Mouse (Mus musculus): ENCODE data around the gene Cd80.
"Not testable (repeated sequence)": the region's sequence is repeated elsewhere in the genome, so short reads cannot be mapped to it uniquely, and the experiment has no call there.

The Cd80 gene

DNA sequence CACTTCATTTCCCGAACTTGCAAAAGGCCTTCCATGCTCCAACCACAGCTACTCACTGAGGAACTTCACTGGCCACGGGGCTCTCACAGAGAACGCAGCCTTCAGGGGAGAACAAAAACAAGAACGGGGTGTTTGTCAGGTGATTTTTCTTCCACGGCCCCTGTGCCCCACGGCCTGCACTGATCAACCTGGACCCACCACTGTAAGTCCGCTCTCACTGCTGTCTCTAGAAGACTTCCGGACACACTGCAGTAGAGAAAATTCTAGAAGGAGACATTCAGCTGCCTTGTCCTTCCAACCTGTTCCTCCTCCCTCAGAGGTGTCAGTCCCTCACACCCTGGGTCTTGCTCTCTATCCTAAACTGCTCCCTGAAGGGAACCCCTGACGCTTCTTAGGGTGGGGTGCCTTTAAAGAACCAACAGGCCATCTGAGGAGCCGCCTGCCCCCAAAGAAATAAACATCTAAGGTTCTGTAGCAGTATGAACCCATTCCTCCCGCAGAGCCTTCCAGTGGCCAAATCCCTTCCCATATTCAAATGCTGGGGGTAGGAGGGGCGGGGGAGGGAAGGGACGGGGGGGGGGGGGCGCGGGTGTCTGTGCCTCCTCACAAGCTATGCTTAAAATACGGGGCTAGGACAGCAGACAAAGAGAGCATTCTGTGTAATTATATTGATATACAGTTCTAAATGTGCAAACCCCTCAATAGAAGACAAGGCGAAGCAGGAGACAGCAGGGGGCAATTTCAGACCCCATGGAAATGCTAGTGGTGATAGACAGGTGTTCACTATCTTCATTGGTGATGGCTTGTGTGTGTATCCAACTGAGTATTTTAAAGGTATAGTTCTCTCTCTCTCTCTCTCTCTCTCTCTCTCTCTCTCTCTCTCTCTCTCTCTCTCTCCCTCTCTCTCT lies at the start of gene Cd80:
Gene Cd80, plus strand, starts transcription at position 51 of the 908 bp plus-strand sequence.
- no peak for DNase-seq (ENCODE audit: low read depth)

DNA sequence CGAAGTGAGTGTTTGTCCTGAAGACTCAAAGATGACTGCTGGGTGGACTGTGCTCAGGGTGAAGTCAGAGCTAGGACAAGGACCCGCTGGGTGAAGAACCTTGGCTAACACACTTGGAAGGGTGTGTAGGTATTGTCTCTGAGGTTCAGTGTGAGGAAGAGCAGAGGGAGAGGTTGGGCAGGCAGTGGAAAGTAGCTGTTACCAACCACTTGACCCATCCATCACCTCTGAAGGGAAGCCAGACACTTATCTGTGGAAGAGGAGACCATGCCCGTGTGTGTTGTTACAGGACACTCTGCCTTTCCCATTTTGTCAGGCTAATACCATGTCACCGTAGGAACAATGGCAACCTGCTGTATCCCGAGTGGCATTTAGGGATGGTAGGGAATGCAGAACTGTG lies 49.1 kb upstream of the Cd80 start:
- DNase-seq (ENCODE audit: low read depth), result no peak

DNA sequence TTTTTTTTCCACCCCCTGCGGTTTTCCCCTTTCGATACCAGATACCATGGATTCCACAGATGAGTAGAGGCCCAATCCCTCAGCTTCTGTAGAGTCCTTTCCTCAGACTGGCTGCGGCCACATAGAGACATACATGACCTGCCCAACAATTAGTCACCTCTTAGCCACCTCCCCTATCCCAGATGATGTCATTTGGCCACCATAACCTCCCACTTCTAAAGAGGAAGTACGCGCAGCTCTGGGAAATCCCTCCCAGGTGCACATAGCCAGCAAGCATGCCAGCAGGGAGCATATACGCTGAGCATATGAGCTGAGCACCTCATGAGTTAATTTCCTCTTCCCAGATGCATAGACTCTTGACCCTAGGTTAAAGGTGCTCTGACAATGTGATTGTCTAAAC lies 48.7 kb upstream of the Cd80 start:
- DNase-seq (ENCODE audit: low read depth), result no peak

DNA sequence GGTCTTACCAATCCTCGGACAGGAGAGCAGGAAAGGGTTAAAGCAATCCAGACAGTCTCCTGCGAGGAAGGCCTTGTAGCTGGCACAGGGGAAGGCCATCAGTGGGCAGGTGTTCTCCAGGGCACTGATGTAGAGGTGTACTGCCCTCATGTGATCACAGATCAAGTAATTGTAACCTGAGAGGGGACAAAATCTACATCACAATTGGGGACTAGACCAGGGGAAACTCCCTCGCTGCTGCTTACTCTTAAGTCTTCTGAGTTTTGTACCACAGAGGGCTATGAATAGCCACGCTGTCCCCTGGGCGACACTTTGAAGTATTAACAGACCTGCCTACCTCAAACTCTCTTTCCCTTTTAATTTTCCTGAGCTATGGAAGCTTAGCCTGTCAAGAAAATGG lies 47.8 kb upstream of the Cd80 start:
- no peak for DNase-seq (ENCODE audit: low read depth)

DNA sequence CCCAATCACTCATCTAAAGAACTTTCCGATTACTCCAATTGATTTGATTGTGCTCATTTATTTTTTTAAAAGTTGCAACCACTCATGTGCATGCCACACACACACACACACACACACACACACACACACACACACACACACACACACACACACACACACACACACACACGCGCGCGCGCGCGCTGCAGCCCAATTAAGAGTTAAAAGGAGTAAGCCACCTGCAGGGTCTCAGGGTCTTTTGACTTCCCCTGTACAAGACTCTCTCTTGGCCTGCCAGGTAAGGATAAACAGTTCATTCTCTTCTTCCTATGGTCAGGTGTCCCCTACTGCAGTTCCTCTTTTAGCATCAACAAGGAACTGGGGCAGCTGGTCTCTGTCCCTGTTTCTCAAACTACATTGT lies 46.9 kb upstream of the Cd80 start:
- no peak for DNase-seq (ENCODE audit: low read depth)

DNA sequence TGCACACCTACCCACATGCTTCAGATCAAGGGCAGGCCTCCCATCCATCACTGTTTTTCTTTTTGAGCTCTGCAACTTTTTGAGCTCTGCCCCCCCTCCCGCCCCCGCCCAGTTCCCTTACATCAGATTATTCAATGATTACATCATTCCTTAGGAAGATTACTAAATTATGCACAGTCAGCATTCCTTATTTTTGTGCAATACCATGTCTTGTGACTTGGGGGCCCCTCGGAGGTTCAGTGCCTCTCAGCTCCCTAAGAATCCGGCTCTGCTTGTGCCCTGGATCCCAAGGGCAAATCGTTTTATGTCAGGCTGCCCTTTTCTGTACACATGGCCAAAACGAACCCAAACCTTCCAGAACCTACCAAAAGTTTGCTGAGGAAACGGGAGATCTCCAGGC lies 40.4 kb upstream of the Cd80 start:
- no peak for DNase-seq (ENCODE audit: low read depth)

DNA sequence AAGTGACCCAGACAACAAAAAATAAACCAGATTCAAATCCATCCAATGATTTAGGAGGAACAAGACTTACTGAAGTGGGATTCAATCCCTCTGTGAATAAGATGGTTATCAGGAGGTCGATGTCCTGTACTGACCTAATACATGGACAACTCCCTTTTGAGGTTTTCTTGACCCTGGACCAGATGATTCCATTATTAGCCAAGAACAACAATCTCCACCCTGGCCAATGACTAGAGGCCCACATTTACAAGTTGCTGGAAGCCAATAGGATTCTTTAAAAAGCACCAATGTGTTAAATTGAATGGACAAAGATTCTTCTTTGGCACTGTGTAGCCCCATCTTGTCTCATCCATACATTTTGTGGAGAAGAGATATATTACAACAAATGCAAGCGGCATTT lies 30.0 kb upstream of the Cd80 start:
- no peak for DNase-seq (ENCODE audit: low read depth)

DNA sequence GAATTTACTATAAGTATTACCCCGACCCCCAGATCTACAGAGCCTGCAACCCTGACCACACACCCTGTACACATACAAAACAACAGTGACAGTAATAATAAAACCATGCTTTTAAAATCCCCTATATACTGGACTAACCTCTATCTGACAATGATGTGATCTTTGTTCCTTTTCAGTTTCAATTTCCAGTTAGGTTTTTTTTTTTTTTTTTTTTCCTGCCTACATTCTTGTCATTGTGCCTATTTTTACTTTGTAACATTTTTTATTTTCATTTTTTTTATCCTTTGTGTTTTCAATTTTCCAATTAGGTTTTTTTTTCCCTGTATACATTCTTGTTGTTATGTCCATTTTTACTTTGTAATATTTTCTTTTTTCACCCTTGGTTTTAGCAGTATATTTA lies 29.6 kb upstream of the Cd80 start:
- no peak for DNase-seq (ENCODE audit: low read depth)

DNA sequence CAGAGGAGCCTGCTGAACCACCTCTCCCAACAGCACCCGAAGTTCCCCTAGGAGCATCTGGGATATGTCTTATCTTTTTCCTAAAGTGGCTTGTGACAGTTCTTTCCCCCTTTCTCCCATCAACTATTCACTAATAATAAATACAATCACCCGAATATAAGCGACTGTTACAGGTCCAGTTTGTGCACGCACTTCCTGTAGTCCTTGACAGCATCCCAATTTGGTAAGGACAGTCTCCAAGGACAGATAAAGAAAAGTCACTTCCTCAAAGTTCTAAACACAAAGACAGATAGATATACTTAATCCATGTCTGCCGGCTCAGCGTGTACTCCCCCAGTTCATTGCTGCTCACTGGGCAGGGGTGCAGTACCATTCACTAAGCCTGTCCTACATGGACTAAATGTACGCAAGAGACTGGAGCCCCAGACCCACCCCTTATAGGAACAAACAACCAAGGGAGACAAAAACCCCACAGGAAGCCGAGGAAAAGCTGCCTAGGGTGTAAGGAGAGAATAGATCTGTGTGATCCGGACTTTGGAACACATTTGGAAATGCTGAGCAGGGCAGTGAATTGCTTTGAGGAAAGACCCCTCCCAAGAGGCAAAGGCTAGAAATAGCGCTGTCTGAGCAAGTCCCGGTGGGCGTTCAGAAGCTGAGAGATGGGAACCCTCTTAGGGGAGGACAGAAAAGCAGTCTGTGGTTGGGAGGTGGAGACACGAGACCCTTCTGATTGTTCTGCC lies 23.7 kb upstream of the Cd80 start:
- DNase-seq (ENCODE audit: low read depth), result no peak

DNA sequence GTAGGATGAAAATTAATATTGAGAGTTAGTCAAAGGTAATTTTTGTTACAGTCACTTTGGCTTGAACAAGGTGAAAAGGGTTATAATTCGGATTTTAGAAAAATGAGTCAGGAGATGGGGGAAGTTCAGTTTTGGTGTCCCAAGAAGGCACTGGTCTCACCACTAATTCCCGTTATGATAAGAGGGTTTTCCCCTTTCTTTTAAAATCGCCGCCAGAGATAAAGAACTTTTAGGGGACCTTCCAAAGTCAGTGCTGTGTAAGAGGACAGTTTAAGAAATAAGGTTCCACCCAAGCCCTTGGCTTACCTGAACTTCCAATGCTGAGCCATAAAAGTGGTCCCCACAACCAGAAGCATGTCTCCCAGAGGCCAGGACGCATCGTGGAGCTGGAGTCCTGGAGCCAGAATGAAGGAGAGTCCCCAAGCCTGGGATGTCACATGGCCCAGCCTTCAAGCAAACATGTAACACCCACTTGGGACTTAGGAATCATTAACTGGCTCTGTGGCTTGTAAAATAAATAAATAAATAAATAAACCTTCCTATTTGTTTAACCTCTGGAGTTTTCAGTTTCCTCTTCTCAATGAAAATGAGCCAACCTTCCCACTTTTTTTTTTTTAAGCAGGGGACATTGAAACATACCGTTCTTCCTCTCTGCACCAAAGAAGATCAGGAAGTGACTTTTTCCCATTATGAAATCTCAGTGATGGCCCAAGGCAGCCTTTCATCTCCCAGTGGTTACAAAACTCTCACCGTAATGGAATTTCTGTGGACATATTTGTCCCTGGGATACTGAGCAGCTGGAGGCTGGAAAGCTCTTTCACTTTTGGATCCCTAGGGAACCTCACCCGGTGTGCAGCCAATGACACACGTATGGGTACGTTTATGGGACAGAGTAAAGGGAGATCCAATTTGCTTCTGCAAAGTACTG lies 22.6 kb upstream of the Cd80 start, which contains the start of gene Pla1a:
Gene Pla1a, minus strand, starts transcription at position 648 of the 928 bp plus-strand sequence.
- no peak for DNase-seq (ENCODE audit: low read depth)

DNA sequence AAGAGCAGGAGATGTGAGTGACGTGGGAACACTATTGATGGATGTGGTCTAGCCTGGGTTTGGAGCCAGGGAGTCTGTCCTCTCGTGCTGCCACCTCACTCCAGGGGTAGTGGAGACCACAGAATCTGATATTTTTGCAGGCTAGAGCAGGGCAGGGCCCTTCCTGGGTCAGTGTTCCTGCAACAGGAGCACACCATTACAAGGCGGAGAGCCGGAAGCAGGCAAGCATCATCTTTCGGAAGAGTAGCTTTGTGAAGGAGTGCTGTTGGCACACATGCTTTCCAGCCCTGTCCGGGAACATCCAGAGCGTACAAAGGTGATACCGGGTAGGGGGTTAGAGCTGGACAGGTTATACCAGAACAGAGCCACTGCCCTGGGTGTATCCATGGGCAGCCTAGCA lies 21.8 kb upstream of the Cd80 start:
- no peak for DNase-seq (ENCODE audit: low read depth)

DNA sequence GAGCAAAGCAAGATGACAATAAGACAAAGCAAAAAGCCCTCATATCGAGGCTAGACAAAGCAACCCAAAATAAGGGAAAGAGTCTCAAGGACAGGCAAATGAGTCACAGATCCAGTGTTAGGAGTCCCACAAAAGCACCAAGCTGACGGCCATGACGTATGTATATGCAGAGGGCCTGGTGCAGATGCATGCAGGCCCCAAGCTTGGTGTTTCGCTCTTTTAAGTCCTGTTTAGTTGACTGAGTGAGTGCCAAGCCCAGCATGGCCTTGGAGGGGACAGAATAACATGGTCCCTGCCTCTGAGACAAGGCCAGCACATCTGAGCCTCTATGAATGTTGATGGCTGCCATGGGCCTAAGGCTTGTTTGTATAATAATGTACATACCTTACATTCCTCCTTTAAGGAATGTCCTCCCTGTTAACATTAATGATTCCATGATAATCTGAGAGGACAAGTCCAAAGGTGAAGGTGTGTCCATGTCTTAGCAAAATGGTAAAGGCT lies 21.0 kb upstream of the Cd80 start:
- no peak for DNase-seq (ENCODE audit: low read depth)

DNA sequence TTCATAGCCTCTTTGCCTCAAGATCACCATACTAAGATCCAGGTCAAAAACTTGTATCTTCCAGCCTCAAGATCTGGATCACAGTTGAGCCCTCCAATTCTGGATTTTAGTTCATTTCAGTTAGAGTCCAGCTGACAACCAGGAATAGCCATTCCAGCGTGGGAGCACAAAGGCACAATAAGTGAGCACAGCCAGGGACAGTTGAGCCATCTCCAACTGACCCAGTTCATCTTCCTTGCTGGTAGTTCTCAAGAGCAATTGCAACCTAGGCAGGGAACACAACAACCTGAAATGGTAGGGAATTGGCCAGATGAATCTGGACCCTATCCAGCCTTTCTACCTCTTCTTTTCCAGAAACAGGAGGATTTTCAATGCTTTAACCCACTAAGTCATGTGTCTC lies 16.2 kb upstream of the Cd80 start:
- no peak for DNase-seq (ENCODE audit: low read depth)

DNA sequence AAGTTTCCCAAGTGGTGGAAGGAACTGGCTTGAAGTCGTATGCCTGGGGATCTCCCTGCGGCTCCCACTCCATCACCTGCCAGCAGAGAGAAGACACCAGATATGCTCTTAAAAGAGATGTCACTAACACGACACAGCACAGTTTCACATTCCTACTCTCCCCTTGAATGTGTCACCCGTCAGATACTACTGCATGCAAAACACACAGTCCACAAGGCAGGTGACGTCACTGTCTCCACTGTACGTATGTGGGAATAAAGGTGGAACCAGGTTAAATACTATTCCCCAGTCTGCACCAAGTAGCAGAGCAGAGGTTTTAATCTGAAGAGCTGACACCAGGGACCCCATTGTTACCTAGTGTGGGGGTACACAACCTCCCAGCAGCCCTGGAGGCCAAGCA lies 15.0 kb upstream of the Cd80 start:
- DNase-seq (ENCODE audit: low read depth), result no peak

DNA sequence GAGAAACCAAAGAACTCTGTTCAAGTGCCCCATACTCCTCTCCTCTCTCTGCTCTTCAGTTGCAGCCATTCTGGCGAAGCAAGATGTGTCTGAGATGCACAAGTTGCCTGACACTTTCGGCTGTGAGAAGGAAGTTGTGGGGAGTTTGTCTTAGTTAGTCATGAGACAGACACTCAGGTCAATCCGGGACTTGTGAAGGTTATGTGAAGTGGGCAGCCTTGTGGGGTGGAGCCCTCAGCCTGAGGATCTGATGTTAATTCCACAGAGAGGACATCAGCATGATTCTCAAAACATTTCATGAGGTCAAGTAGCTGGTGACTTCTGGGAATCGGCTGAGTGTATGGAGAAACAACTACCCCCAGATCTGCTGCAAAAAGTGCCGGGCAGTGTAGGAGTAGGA lies 13.8 kb upstream of the Cd80 start:
- DNase-seq (ENCODE audit: low read depth), result peak; percentile 29

DNA sequence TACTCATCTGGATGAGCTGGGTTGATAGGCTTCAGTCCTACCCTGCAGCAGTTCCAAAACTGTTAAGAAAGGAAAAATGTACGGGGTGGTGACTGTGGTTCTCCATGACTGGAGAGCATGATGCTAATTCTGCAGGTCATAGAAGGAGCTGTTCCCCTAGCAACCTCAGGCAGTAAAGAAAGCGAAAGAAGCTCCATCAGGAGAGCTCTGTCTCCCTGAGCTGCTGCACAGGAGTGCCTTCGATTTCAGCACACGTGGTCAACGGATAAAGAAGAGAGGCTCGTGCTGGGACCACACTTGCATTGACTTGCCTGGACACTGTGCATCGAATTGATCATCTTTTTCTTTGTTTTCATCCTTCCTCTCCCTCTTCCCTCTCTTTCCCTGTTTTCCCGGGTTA lies 13.1 kb upstream of the Cd80 start:
- no peak for DNase-seq (ENCODE audit: low read depth)

DNA sequence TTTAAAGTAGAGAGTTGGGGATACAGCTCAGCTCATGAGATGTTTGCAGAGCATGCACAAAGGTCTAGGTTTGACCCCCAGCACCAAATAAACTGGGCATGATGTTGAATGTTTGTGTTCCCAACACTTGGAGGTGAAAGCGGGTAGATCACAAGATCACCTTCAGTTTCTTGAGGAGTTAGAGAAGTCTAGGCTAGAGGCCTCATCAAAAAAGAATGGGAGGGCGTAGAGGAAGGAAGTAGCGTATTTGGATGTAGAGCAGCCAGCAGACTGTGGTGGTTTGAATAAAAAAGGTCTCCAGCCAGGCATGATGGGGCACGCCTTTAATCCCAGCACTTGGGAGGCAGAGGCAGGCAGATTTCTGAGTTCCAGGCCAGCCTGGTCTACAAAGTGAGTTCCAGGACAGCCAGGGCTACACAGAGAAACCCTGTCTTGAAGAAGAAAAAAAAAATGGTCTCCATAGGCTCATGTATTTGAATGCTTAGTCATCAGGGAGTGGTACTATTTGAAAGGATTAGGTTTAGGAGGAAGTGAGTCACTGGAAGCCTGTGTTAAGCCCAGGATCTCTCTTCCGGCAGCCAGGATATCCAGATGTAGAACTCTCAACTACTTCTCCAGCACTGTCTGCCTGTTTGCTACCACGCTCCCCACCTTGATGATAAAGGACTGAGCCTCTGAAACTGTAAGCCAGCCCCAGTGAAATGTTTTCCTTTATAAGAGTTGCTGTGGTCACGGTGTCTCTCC lies 11.5 kb upstream of the Cd80 start:
- DNase-seq (ENCODE audit: low read depth), result no peak

DNA sequence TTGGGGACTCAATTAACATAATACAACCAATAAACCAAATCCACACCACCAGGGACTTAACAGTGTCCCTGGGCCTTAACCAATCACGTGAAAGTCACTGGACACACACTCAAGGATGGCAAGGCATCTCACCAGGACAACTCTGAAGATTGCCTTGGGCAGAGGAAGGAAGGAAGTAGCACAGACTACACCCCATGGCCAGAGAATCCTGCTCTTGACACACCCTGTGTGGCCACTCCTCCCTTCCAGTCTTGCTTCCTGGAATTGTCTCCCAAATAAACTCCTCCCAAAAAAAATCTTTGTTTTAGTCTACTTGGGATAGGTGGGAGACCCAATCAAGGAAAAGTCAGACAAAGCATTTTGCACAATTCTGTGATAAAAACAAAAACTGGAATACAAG lies 10.3 kb upstream of the Cd80 start:
- DNase-seq (ENCODE audit: low read depth), result no peak

DNA sequence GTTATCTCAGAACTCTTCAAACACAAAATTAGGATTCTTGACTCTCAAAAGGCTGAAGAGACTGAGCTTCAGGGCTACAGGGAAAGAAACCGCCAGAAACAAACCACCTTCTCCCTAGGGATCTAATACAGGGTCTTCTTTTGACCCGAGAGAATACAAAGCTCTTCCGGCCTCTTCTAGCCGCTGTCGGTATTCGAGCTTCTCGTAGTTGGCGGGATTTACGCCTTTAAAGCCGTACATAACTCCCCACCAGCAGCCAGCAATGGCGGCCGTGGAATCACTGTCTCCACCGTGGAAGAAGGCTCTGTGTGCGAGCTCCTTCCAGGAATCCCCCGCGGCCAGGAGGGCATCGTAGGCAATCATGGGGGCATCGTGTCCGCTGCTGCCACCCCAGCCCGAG lies 9.8 kb upstream of the Cd80 start:
- no peak for DNase-seq (ENCODE audit: low read depth)

DNA sequence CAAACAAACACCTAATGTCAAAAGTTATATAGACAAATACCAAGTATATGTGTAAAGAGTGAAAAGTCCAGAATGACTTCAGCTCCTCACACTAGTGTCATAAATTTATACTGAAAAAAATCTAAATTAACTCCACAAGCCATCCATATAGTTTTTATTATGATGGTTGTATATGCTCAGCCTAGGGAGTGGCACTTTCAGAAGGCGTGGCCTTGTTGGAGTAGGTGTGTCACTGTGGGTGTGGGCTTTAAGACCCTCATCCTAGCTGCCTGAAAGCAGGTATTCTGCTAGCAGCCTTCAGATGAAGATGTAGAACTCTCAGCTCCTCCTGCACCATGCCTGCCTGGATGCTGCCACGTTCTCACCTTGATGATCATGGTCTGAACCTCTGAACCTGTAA lies 9.2 kb upstream of the Cd80 start:
- DNase-seq (ENCODE audit: low read depth), result not testable (repeated sequence)

DNA sequence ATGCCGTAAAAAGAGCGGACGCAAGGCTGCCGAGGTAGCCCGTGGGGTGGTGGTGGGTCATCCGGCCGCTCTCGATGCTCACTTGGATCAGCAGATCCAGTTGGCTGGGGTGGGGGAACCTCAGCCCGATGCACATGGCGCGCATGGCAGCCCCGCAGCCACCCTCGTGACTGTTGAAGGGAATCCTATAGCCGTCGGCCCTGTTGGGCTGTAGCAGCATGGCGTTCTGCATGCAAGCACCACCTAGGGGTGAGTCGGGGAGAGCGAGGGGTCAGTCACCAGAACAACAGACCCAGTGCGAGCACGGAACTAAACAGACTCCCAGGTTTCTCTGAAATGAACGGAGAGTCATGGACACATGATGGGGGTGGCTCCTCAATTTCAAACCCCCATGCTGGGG lies 8.0 kb upstream of the Cd80 start:
- DNase-seq (ENCODE audit: low read depth), result no peak

Data from fibroblast of lung, adult 2 months (primary cell).